Mouse (Mus musculus) cerebellum, adult 2 months (tissue): ENCODE results near the gene Emc10.

Source experiments
- CTCF ChIP-seq: fragments of 200-500 bp; IDR thresholded peaks from 2 replicates; pipeline ENCODE4 v1.5.1; 2011; ENCODE audit warnings: low read depth, mild to moderate bottlenecking, control low read depth, low read length, moderate library complexity, borderline replicate concordance; ENCODE audit not compliant: insufficient read depth
- POLR2A ChIP-seq: fragments of 200-500 bp; IDR thresholded peaks from 2 replicates; pipeline ENCODE4 v1.6.1; 2011; ENCODE audit warnings: low read length, control low read depth, borderline replicate concordance; ENCODE audit not compliant: insufficient read depth

DNA sequence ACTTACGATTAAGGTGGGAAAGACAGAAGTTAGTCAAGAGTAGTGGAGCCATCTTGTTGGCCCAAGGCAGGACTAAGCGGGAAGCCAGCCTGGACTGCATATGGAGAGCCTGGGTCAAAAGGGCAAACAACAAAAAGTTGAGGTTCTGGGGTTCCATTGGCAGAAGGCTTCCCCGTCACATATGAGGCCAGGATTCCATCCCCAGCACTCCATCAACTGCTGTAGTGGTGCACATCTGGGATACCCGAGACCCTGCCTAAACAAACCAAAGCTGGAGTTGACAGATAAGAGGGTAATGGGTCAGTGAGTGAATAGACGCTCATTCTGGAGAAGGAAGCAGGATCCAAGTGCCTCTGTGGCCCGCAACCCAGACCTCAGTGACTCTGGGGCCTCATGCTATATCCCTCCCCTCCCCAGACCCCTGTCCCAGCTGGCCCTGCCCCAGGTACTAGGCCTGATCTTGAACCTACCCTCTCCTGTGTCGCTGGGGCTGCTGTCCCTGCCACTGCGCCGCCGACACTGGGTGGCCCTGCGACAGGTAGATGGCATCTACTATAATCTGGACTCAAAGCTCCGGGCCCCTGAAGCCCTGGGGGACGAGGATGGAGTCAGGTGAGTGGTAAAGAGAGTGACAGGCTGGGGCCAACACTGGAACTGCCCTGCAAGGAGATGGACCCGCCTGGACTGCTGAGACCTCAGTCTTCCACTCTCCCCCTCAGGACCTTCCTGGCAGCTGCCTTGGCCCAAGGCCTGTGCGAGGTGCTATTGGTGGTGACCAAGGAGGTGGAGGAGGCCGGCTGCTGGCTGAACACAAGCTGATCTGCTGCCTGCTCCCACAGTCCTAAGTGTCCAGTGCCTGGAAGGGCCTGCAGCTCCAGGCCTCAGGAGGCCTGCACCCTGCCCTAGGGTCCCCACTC is 25.4 kb downstream of the Emc10 start:
- TF ChIP-seq CTCF (no peak), POLR2A (no peak)
